Mouse (Mus musculus) forebrain, embryonic 10.5 days (tissue): ENCODE results near the gene Rbm14. TPM values are rescaled to one million over a fixed set of nuclear protein-coding genes. Genes with fewer than 3 reads are reported as not detected.
"Not testable (repeated sequence)": the region's sequence is repeated elsewhere in the genome, so short reads cannot be mapped to it uniquely, and the experiment has no call there.

Experiments
- DNase-seq: peaks from one replicate; pipeline ENCODE4 v3.0.0-alpha.2; 2017; ENCODE audit warnings: low spot score; ENCODE audit errors: extremely low spot score
- H3K27ac ChIP-seq: fragments of 300-500 bp; sonication (generic); 2 replicates; pipeline ENCODE4 v1.5.1; 2016; ENCODE audit warnings: mild to moderate bottlenecking
- H3K27me3 ChIP-seq: fragments of 300-500 bp; sonication (generic); 2 replicates; pipeline ENCODE4 v1.6.1; 2016; ENCODE audit warnings: mild to moderate bottlenecking; ENCODE audit not compliant: poor library complexity, severe bottlenecking
- H3K36me3 ChIP-seq: fragments of 300-500 bp; sonication (generic); replicated peaks from 2 replicates; pipeline ENCODE4 v1.6.1; 2016; ENCODE audit warnings: mild to moderate bottlenecking, moderate library complexity
- H3K4me1 ChIP-seq: fragments of 300-500 bp; sonication (generic); 2 replicates; pipeline ENCODE4 v1.6.1; 2016
- H3K4me3 ChIP-seq: fragments of 300-500 bp; sonication (generic); 2 replicates; pipeline ENCODE4 v1.5.1; 2016; ENCODE audit warnings: mild to moderate bottlenecking, moderate library complexity
- H3K9me3 ChIP-seq: fragments of 300-500 bp; sonication (generic); 2 replicates; pipeline ENCODE4 v1.6.1; 2016; ENCODE audit warnings: mild to moderate bottlenecking, moderate library complexity
- WGBS: fragments of 180-500 bp; shearing (Covaris S2); methylation state at CpG from one replicate; pipeline ENCODE4 v1.1.7; 2016; 5-methylcytosine and 5-hydroxymethylcytosine counted together
- polyA plus RNA-seq: library from polyadenylated mRNA; unstranded; fragments of >200 nt; fragmentation: Nextera tagmentation; extraction: Ambion mirVana; gene quantifications from 2 replicates; pipeline ENCODE4 v1.2.1, GENCODE M21; 2016

Gene Rbm14
- polyA plus RNA-seq, 1 experiment from 2014 or later, result 137 TPM

DNA sequence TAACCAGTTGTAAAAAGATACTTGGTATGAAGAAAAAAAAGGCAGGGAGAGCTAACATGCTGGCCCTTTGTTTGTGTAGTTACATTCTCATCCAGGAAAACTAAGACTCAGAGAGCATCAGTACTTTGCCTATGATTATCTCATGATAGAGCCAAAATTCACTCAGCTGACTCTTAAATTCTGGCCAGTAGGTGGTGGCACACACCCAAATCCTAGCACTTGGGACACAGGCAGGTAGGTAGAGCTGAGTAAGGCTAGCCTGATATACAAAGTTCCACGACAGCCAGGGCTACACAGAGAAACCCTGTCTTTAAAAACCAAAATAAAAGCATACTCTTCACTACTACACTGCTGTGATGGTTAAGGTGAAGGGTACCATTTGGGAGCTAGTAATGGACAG, 48.6 kb downstream of the Rbm14 start:
- peaks cover 94% of the 10 kb centered on the region for H3K36me3 ChIP-seq

DNA sequence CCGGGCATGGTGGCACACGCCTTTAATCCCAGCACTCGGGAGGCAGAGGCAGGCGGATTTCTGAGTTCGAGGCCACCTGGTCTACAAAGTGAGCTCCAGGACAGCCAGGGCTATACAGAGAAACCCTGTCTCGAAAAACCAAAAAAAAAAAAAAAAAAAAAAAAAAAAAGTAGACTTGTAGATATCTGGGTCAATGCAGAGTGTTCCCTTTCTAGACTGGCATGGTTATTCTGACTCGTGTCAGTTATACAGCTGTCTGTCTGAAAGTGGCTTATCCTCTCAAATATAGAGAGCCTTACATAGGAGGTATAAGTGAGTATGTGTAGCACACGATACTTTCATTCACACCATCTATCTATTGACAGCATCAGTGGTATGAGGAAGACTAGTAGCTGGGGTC, 50.9 kb downstream of the Rbm14 start:
- H3K27me3 ChIP-seq, H3K9me3 ChIP-seq, H3K4me3 ChIP-seq, DNase-seq, H3K27ac ChIP-seq: not testable (repeated sequence)
- H3K36me3 ChIP-seq, result peaks cover 76% of the 10 kb centered on the region
- WGBS, result 96% methylated on average over 8 of the region's 8 CpGs
- peaks cover 31% of the 10 kb centered on the region for H3K4me1 ChIP-seq

More for the DNA sequence above, 48.6 kb downstream of the Rbm14 start:
- no peaks in the 10 kb centered on the region for H3K27me3 ChIP-seq
- H3K27ac ChIP-seq, result no peak overlapping the region
- WGBS, result 78% methylated on average over 1 of the region's 1 CpGs
- no peak for DNase-seq
- peaks cover 19% of the 10 kb centered on the region for H3K4me1 ChIP-seq
- H3K9me3 ChIP-seq, result no peaks in the 10 kb centered on the region
- no peak overlapping the region for H3K4me3 ChIP-seq

DNA sequence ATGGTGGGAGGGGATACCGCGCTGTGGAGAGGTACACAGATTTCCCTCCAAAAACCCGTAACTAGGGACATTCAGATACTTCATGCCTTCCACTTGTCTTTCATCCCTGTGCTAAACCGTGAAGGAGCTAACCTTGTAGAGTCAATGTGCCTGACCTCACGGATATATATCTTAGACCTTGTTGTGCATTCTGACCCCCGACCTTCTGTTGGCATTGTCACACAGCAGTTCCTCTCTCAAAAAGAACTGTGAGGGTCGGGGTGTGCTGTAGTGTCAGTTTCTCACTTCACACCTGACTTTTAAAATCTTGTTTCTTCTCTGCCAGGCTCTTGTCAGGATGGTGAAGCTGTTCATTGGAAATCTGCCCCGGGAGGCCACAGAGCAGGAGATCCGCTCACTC, 54.5 kb downstream of the Rbm14 start:
- Histone ChIP-seq H3K27ac (peak overlapping the region; percentile 98), H3K4me3 (peak overlapping the region; percentile 73), H3K36me3 (peaks cover 45% of the 10 kb centered on the region), H3K4me1 (peaks cover 35% of the 10 kb centered on the region), H3K9me3 (no peaks in the 10 kb centered on the region), H3K27me3 (no peaks in the 10 kb centered on the region)
- WGBS, result 7% methylated on average over 9 of the region's 9 CpGs
- no peak for DNase-seq

DNA sequence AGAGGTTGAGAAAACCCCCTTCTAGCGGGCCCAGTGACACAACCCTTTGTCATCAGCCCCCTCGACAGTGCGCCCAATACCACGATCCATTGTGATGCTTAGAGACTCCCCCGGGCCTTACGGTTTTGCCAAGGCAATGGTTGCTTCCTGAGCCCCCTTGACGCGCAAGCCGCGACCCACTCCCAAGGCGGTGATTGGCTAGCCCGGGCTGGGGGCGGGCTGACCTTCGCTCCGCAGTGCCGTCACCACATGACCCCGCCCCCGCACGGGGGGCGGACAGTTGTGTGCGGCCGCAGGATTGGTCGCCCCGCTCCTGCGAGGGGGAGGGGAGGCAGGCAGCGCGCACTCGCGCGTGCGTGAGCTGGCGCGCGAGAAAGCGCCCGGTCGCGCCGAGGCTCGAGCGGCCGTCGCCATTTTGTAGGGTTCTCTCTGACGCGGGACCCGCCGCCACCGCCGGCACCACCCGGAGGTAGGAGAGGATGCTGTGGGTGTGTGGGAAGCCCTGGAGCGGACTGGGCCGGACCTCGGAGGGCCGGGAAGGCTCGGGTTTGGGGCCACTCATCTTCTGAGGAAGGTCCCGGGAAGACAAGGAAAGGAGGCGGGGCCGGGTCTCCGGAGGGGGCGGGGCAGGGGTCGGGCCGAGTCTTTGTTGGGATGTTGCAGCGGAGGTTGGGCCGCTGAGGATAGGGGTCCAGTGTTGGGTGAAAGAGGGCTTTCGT, 55.1 kb downstream of the Rbm14 start, which contains the start of gene Rbm4b:
Gene Rbm4b (plus strand): TSS at position 305 of the 719 bp plus-strand sequence.
- Histone ChIP-seq H3K27me3 (no peaks in the 10 kb centered on the region), H3K4me3 (peak within 1 kb of the TSS; percentile 73), H3K9me3 (no peaks in the 10 kb centered on the region), H3K27ac (peak within 1 kb of the TSS; percentile 98), H3K36me3 (peaks cover 45% of the 10 kb centered on the region), H3K4me1 (peaks cover 35% of the 10 kb centered on the region)
- DNase-seq, result peak; percentile 98
- under 1% methylated on average over 65 of the region's 65 CpGs for WGBS

DNA sequence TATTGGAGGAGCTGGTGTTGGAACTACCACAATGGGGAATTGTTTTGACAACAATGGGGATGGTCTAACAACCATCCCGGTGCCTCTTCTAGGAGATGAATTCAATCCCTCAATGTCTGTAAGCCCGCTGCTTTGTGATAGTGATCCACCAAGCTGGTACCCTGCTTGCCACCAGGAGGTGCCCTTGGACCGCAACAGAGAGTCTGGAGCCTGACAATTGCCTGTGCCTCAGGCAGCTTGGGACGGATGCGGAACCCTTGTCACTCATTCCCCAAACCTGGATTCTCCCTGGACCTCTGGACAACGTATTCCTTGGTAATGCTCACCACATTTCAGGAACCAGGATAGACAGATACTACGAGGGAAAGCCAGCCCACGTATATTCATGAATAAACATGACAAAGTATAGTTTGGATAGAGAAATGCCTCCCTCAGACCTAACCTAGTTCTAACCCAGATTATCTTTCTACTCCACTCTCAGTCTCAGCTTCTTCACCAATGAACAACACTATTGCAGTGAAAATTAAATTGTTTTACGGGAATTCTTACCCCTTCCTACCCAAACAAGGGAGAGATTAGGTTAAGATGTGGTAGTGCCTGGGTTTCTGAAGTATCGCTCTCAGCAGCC, 55.8 kb downstream of the Rbm14 start:
- H3K4me1 ChIP-seq, result peaks cover 35% of the 10 kb centered on the region
- peak; percentile 85 for DNase-seq
- WGBS, result 1% methylated on average over 10 of the region's 10 CpGs
- H3K9me3 ChIP-seq, result no peaks in the 10 kb centered on the region
- H3K27ac ChIP-seq, result peak overlapping the region; percentile 98
- peak overlapping the region; percentile 73 for H3K4me3 ChIP-seq
- H3K36me3 ChIP-seq, result peaks cover 45% of the 10 kb centered on the region
- no peaks in the 10 kb centered on the region for H3K27me3 ChIP-seq

Other genes starting within 250 kb of the Rbm14 start
- gene Lrfn4, start 196.0 kb downstream of the Rbm14 start, polyA plus RNA-seq, result 5.0 and 5.7 TPM in 2 replicates
- gene Rce1, start 186.0 kb downstream of the Rbm14 start, polyA plus RNA-seq, result 84.3 and 84.9 TPM in 2 replicates
- 2.2 and 3.0 TPM in 2 replicates for gene Gm960, start 113.0 kb downstream of the Rbm14 start, polyA plus RNA-seq
- gene Sptbn2, start 100.5 kb downstream of the Rbm14 start, polyA plus RNA-seq, result 6.6 and 8.3 TPM in 2 replicates
- gene Rbm4b, start 55.1 kb downstream of the Rbm14 start, polyA plus RNA-seq, result 104 and 106 TPM in 2 replicates
- 94.2 and 96.7 TPM in 2 replicates for gene Rbm4, start 17.7 kb downstream of the Rbm14 start, polyA plus RNA-seq
- 34.4 and 35.7 TPM in 2 replicates for gene Gm21992, start within 50 bp of the Rbm14 start, polyA plus RNA-seq
- 40.5 and 47.2 TPM in 2 replicates for gene Ccs, start 27.7 kb upstream of the Rbm14 start, polyA plus RNA-seq
- 0.18 TPM in 1 of 2 replicates, not detected in the other for gene Ccdc87, start 27.7 kb upstream of the Rbm14 start, polyA plus RNA-seq
- 21.4 and 25.5 TPM in 2 replicates for gene Ctsf, start 43.5 kb upstream of the Rbm14 start, polyA plus RNA-seq
- 2.0 and 2.2 TPM in 2 replicates for gene Actn3, start 66.3 kb upstream of the Rbm14 start, polyA plus RNA-seq
- 11.5 and 13.2 TPM in 2 replicates for gene Zdhhc24, start 67.0 kb upstream of the Rbm14 start, polyA plus RNA-seq
- gene Bbs1, start 95.0 kb upstream of the Rbm14 start, polyA plus RNA-seq, result 8.7 and 9.8 TPM in 2 replicates
- gene Dpp3, start 116.7 kb upstream of the Rbm14 start, polyA plus RNA-seq, result 193 and 199 TPM in 2 replicates
- 1.4 and 1.7 TPM in 2 replicates for gene Peli3, start 131.5 kb upstream of the Rbm14 start, polyA plus RNA-seq
- 153 and 161 TPM in 2 replicates for gene Mrpl11, start 150.5 kb upstream of the Rbm14 start, polyA plus RNA-seq
- not detected in 2 replicates for gene Npas4, start 178.7 kb upstream of the Rbm14 start, polyA plus RNA-seq
- gene Slc29a2, start 212.2 kb upstream of the Rbm14 start, polyA plus RNA-seq, result 9.3 and 10.1 TPM in 2 replicates
- gene B4gat1, start 227.2 kb upstream of the Rbm14 start, polyA plus RNA-seq, result 36.2 and 38.4 TPM in 2 replicates
- 2.8 and 3.6 TPM in 2 replicates for gene AC124502.3, start 227.3 kb upstream of the Rbm14 start, polyA plus RNA-seq
- gene Brms1, start 229.7 kb upstream of the Rbm14 start, polyA plus RNA-seq, result 83.0 and 84.2 TPM in 2 replicates
- gene Rin1, start 238.8 kb upstream of the Rbm14 start, polyA plus RNA-seq, result 2.7 and 3.7 TPM in 2 replicates